Mouse (Mus musculus): Measurements from ENCODE around the gene Gm20388.

Gene Gm20388

DNA sequence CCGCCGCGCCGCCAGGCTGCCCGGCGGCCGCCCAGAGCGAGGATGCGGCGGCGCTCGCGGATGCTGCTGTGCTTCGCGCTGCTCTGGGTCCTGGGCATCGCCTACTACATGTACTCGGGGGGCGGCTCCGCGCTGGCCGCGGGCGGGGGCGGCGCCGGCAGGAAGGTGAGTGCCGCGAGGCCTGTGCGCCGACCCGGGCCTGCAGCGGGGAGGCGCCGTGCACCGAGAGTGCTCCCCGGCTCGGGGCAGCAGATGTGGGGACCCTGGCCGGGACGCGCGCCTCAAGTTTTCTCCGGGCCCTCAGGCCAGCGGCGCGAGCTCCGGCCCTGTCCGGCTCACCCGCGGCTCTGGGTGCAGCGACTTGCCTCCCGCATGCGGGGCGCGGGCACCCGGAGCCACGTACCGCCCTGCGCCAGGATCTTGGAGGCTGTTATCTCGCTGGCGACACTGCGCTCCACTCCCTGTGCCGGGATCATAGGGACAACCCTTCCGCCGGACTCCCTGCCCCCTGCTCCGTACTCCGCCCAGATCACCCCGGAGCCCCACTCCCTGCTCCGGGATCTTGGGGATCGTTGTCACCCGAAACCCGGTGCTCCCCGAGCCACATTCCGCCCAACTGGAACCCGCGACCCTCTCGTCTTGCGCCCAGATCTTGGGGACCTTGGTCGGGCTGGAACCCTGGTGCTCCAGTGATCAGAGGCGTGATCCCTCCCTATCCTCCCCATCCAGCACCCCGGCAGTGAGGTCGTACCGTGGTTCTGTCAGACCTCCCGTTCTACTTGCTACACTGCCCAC is 4321.0 kb downstream of the Gm20388 start:
- DNase-seq (ENCODE audit: low spot score in 2 of 2): peak; percentile 22 to 55

GRCm38 (mm10) chr8:124232280-124232600 is 4321.6 kb downstream of the Gm20388 start:
- DNase-seq (ENCODE audit: low spot score in 2 of 2): no peak

DNA sequence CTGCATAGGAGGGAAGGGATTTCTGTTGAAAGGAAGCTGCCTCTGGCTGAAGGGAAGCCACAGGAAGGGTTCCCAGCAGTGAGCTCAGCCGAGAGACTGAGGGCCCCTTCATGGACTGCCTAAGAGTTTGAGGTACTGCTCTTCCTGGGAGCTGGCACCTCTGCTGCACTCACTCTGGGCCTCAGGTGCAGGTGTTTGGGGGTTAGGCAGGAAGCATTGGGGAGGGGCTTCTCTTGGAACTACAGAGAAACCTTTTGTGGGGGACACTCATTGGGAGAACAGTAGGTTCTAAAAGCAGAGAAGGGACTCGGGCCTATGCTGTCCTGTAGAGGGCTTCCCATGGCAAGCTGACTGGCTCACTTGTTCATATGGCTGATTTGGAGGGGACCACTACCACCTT is 4323.9 kb downstream of the Gm20388 start:
- no peak for DNase-seq (ENCODE audit: low spot score in 2 of 2)

GRCm38 (mm10) chr8:124235536-124235935 is 4324.9 kb downstream of the Gm20388 start:
- no peak for DNase-seq (ENCODE audit: low spot score in 2 of 2)

GRCm38 (mm10) chr8:124239350-124239749 is 4328.7 kb downstream of the Gm20388 start:
- DNase-seq (ENCODE audit: low spot score in 2 of 2): no peak

GRCm38 (mm10) chr8:124240932-124241331 is 4330.3 kb downstream of the Gm20388 start:
- no peak for DNase-seq (ENCODE audit: low spot score in 2 of 2)

- no peak for DNase-seq (ENCODE audit: low spot score in 2 of 2)
Measured at GRCm38 (mm10) chr8:124242208-124242607, 4331.6 kb downstream of the Gm20388 start.

- no peak for DNase-seq (ENCODE audit: low spot score in 2 of 2)
Measured at GRCm38 (mm10) chr8:124242913-124243312, 4332.3 kb downstream of the Gm20388 start.

DNA sequence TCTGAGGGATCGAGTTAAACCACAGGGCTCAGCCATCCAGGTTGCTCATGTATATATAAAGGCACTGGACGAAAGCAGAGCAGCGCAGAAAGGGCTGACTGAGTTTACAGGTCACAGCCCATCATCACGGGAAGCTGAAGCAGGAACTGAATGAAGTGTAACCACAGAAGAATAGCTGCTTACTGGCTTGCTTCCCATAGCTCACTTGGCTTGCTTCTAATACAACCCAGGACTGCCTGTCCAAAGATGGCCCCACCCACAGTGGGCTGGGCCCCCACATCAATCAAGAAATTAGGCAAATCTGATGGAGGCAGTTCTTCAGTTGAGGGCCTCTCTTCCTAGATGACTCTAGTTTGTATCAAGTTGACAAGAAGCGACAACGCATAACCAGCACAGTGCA is 4336.9 kb downstream of the Gm20388 start:
- no peak for DNase-seq (ENCODE audit: low spot score in 2 of 2)

GRCm38 (mm10) chr8:124248688-124249087 is 4338.0 kb downstream of the Gm20388 start:
- no peak for DNase-seq (ENCODE audit: low spot score in 2 of 2)

DNA sequence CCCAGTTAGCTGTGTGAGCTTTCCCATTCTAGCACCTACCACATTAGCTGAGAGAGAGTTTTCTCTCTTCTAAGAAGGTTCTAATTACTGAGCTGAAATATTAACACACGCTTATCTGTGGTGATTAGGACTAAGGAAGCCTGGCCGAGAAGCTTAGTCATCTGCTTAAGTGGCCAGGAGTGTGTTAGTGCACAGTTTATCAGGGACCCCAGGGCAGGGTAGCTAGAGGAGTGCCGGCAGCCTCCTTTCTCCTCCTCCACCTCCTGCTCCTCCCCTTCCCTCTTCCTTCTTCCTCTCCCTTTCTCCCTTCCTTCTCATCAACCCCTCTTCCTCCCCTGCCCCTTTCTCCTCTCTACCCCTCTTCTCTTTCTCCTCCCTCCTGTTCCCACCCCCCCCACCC is 4339.6 kb downstream of the Gm20388 start:
- no peak for DNase-seq (ENCODE audit: low spot score in 2 of 2)

DNA sequence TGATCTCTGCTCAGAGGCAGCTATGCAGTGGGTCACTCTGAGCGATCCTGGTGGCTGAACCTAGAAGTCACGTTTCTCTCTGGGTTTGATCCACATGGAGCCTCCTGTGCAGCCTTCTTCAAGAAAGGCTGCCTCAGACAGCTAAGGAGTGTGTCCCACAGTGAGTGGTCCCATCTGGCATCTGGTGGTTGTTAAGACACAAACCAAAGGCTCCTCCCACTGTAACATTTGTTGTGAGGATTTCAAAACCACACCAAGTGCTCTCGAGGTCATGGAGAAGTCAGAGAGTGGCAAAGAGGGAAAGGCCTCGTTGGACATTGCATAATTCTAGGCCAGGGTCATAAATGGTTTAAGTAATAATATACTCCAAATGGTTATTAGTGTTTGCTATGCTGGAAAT is 4340.1 kb downstream of the Gm20388 start:
- DNase-seq (ENCODE audit: low spot score in 2 of 2): no peak

DNA sequence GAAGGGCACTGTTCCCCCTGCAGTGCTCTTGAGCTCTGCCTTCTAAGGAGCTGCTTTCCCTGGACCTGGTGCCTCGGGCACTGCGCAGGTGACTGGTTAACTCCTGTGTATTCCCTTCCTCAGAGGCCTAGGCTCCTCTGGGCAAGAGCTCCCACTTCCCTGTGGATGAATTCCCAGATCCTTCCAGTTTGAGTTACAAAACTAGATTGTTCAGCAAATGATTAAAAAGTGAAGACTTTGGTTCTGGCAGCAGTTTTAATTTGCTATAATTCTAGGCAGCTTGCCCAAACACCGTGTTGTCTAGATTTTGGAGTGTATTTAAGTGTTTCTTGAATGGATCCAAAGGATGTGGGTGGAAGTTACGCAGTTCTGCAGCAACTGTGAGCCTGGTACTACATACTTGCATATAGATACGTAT is 4341.9 kb downstream of the Gm20388 start:
- no peak for DNase-seq (ENCODE audit: low spot score in 2 of 2)

DNA sequence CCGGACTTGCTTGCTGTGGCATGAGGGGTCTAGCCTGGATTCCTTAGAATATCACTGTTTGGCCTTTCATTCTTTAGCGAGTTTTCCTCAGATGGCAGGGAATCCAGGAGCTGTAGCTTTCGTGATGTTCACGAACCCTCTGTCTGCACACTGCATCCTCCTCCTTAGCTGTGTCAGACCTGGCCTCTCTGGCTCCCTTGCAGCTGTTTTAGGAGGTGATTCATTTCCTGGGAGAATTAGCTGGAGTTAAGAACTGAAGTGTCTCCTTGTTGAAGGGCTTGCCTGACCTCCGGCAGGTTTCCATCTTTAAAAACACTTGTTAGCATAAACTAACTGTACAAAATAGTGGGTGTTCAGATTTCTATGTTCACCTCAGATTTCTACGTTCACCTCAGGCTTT is 4343.3 kb downstream of the Gm20388 start:
- no peak for DNase-seq (ENCODE audit: low spot score in 2 of 2)

DNA sequence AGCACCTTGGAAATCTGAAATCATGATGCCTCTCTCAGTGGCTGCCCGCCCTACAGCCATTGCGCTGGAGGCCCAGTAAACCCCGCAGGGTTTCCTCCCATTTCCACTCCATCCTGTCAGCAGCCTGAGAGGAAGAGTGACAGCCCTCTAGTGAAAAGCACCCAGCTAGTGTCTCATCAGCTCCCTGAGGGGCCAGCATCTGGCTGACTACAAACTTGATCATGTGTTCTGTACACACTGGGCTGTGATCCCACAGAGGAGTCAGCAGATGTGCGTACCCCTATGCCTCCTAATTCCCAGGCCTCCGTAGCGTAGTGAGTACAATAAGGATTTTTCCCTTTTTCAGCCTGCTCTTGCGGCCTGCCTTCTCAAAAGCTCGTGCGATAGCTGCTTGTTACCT is 4346.2 kb downstream of the Gm20388 start:
- DNase-seq (ENCODE audit: low spot score in 2 of 2): no peak

GRCm38 (mm10) chr8:124257363-124257762 is 4346.7 kb downstream of the Gm20388 start:
- no peak for DNase-seq (ENCODE audit: low spot score in 2 of 2)

- DNase-seq (ENCODE audit: low spot score in 2 of 2): no peak
Measured at GRCm38 (mm10) chr8:124259146-124259545, 4348.5 kb downstream of the Gm20388 start.

DNA sequence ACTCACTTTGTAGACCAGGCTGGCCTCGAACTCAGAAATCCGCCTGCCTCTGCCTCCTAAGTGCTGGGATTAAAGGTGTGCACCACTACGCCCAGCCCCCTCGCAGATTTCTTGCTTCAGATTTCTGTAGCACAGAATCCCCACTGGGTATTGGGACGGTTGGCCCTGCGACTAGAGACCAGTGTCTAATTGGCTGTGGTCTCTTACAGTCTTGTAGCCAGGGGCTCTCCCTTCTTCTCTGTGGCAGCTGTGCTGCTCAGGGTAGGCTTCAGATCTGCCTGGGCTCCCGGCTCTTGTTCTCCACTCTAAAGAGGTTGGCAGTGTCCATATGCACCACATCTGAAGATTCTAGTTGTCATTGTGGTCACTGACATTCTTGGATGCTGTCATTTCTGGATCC is 4349.3 kb downstream of the Gm20388 start:
- DNase-seq (ENCODE audit: low spot score in 2 of 2): no peak

- no peak for DNase-seq (ENCODE audit: low spot score in 2 of 2)
Measured at GRCm38 (mm10) chr8:124260371-124260770, 4349.7 kb downstream of the Gm20388 start.

DNA sequence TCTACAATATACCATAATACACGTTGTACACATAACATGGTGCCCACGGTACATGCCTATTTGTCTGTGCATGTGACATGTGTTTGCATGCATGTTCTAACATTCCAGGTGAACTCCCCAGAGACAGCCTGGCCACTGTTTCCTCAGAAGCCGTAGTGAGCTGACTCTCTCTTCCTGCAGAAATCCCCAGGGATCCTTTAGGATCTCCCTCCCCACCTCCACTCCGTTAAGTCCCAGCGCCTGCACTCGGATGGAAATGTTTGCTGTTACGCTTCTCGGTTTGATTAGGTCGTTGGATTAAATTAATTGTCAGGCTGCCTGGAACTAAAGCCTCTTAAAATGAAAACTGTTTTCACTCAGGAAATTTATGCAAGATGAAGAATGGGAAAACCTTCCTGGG is 4352.4 kb downstream of the Gm20388 start:
- DNase-seq (ENCODE audit: low spot score in 2 of 2): no peak

GRCm38 (mm10) chr8:124264032-124264431 is 4353.4 kb downstream of the Gm20388 start:
- DNase-seq (ENCODE audit: low spot score in 2 of 2): no peak

GRCm38 (mm10) chr8:124264671-124265070 is 4354.0 kb downstream of the Gm20388 start:
- DNase-seq (ENCODE audit: low spot score in 2 of 2): no peak

GRCm38 (mm10) chr8:124265130-124265529 is 4354.5 kb downstream of the Gm20388 start:
- no peak for DNase-seq (ENCODE audit: low spot score in 2 of 2)

DNA sequence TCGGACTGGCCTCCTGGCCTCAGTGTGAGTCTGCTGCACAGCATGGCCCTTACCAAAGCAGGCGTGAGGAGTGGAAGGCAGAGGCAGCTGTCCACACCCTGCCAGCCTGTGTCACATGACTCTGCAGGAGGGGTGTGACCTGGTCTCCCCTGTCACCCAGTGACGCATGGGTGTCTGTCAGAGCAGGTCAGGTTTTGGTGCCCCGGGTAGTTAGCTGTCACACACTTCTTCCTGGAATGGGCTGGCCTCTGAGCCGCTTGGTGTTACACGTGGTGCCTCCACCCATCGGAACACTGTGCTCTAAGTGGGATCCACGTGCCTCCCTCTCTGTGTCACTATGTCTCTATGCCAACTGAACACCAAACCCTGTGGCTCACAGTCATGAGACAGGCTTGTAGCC is 4355.2 kb downstream of the Gm20388 start:
- no peak for DNase-seq (ENCODE audit: low spot score in 2 of 2)
